Mouse (Mus musculus) liver, adult (tissue): ENCODE results near the gene Spen.

Source experiments
- GATA4 ChIP-seq: IDR thresholded peaks from 2 replicates; pipeline ENCODE4 v1.6.1; 2014; ENCODE audit warnings: mild to moderate bottlenecking, low read length; ENCODE audit not compliant: insufficient replicate concordance

Gene Spen

GRCm38 (mm10) chr4:141467581-141467927, 70.8 kb downstream of the Spen start:
- no peak for TF ChIP-seq GATA4

GRCm38 (mm10) chr4:141466844-141467580, 71.4 kb downstream of the Spen start:
- no peak for TF ChIP-seq GATA4

- TF ChIP-seq GATA4: no peak
Observed at GRCm38 (mm10) chr4:141466289-141466795, 72.1 kb downstream of the Spen start.

GRCm38 (mm10) chr4:141465512-141466288, 72.7 kb downstream of the Spen start:
- TF ChIP-seq GATA4: no peak

- no peak for TF ChIP-seq GATA4
Observed at GRCm38 (mm10) chr4:141464722-141465121, 73.7 kb downstream of the Spen start.

- no peak for TF ChIP-seq GATA4
Observed at GRCm38 (mm10) chr4:141463472-141463871, 74.9 kb downstream of the Spen start.

GRCm38 (mm10) chr4:141461576-141461975, 76.8 kb downstream of the Spen start:
- TF ChIP-seq GATA4: no peak

GRCm38 (mm10) chr4:141461088-141461487, 77.3 kb downstream of the Spen start:
- no peak for TF ChIP-seq GATA4

GRCm38 (mm10) chr4:141460481-141460880, 77.9 kb downstream of the Spen start:
- TF ChIP-seq GATA4: no peak

- no peak for TF ChIP-seq GATA4
Observed at GRCm38 (mm10) chr4:141459766-141460165, 78.6 kb downstream of the Spen start.

GRCm38 (mm10) chr4:141458888-141459287, 79.5 kb downstream of the Spen start:
- TF ChIP-seq GATA4: no peak

GRCm38 (mm10) chr4:141458236-141458635, 80.2 kb downstream of the Spen start:
- TF ChIP-seq GATA4: no peak

- no peak for TF ChIP-seq GATA4
Observed at GRCm38 (mm10) chr4:141456193-141456938, 82.0 kb downstream of the Spen start.

- TF ChIP-seq GATA4: no peak
Observed at GRCm38 (mm10) chr4:141455526-141455925, 82.9 kb downstream of the Spen start.

GRCm38 (mm10) chr4:141454581-141455350, 83.6 kb downstream of the Spen start:
- no peak for TF ChIP-seq GATA4

- TF ChIP-seq GATA4: no peak
Observed at GRCm38 (mm10) chr4:141451916-141452450, 86.4 kb downstream of the Spen start.
